In genomic region chr5:140644702-140645201, GRCm38 (mm10) we compare ENCODE assay signal across 9 mouse cellular contexts. TPM values are rescaled to one million over a fixed set of nuclear protein-coding genes. Genes with fewer than 3 reads are reported as not detected.
A peak's percentile ranks its signal among the peaks of the same experiment; 100 is the strongest.
DNase-seq lines count a peak whose midpoint lies in the region; ATAC-seq lines count a peak whose summit lies in the region.
"Had no signal": no experiment of that assay in that cellular context is flagged by ENCODE, and none has a peak within 500 bp of the region (broad histone marks: within the 10 kb centered on the region; RNA-seq: fewer than 3 reads in every experiment).

No protein-coding gene starts in this region.

- peak overlapping the region; percentile 69 for H3K27ac ChIP-seq in heart, embryonic 13.5 days (replicated peaks)
- H3K27ac ChIP-seq in neural tube, embryonic 13.5 days (replicated peaks), result peak overlapping the region; percentile 46
- H3K27ac ChIP-seq: limb, embryonic 13.5 days had no signal

- H3K36me3 ChIP-seq in heart, embryonic 13.5 days, result peaks cover 43% of the 10 kb centered on the region
- peaks cover 33% of the 10 kb centered on the region for H3K36me3 ChIP-seq in neural tube, embryonic 13.5 days

- peak; percentile 32 to 56 for DNase-seq in spleen, postnatal 36 days (ENCODE audit: low spot score in 2 of 2)
- DNase-seq in spleen, adult 18-20 months, result no peak
- DNase-seq in kidney, postnatal 4 days, result peak; percentile 50 to 68
- no peak for DNase-seq in urinary bladder, adult 2 months (ENCODE audit: low spot score)
- DNase-seq in frontal cortex, postnatal 25 days (ENCODE audit: low spot score in 2 of 2), result no peak
- no peak for DNase-seq in cerebellum, postnatal 14 days

- H3K9me3 ChIP-seq in heart, embryonic 13.5 days, result no peaks in the 10 kb centered on the region
- no peaks in the 10 kb centered on the region for H3K9me3 ChIP-seq in neural tube, embryonic 13.5 days
- H3K9me3 ChIP-seq: limb, embryonic 13.5 days had no signal

- peaks cover 89% of the 10 kb centered on the region for H3K4me1 ChIP-seq in heart, embryonic 13.5 days
- H3K4me1 ChIP-seq in neural tube, embryonic 13.5 days (replicated peaks), result peaks cover 87% of the 10 kb centered on the region

- 52% methylated on average over 15 of the region's 15 CpGs for WGBS in heart, embryonic 13.5 days
- WGBS in neural tube, embryonic 13.5 days, result 68% methylated on average over 15 of the region's 15 CpGs

- no peak overlapping the region; the same call in 1 of the 2 replicates for H3K9ac ChIP-seq in heart, embryonic 13.5 days
- peak overlapping the region; percentile 100 for H3K9ac ChIP-seq in neural tube, embryonic 13.5 days
- H3K9ac ChIP-seq: limb, embryonic 13.5 days had no signal

- H3K27me3 ChIP-seq in heart, embryonic 13.5 days (replicated peaks), result no peaks in the 10 kb centered on the region
- no peaks in the 10 kb centered on the region for H3K27me3 ChIP-seq in neural tube, embryonic 13.5 days
- H3K27me3 ChIP-seq: limb, embryonic 13.5 days had no signal

- ATAC-seq in heart, embryonic 13.5 days (ENCODE audit: extremely low read depth, insufficient number of reproducible peaks, low FRiP score, low TSS enrichment), result no peak
- no peak for ATAC-seq in neural tube, embryonic 13.5 days (ENCODE audit: low read depth)

- H3K4me2 ChIP-seq in heart, embryonic 13.5 days, result peak overlapping the region; percentile 87
- peak overlapping the region; percentile 100 for H3K4me2 ChIP-seq in neural tube, embryonic 13.5 days
- H3K4me2 ChIP-seq: limb, embryonic 13.5 days had no signal

- peak overlapping the region; percentile 5; the same call in 1 of the 2 replicates for H3K4me3 ChIP-seq in heart, embryonic 13.5 days
- peak overlapping the region; percentile 99 for H3K4me3 ChIP-seq in neural tube, embryonic 13.5 days
- H3K4me3 ChIP-seq: limb, embryonic 13.5 days had no signal

RNA-seq across cellular contexts. Expression of gene Ttyh3, which starts 4.1 kb away (rescaled TPM):
- 25.0 and 25.4 TPM in 2 replicates for polyA plus RNA-seq in heart, embryonic 13.5 days (2015; fragmentation: Nextera tagmentation; extraction: Ambion mirVana)
- 68.5 and 72.3 TPM in 2 replicates for polyA plus RNA-seq in neural tube, embryonic 13.5 days (2015; fragmentation: Nextera tagmentation; extraction: Ambion mirVana)
- polyA plus RNA-seq in urinary bladder, adult 2 months (2012; rRNA removed), result 11.7 and 24.4 TPM in 2 replicates

RNA-seq across cellular contexts. Expression of gene Lfng, which starts 37.6 kb away (rescaled TPM):
- polyA plus RNA-seq in heart, embryonic 13.5 days (2015; fragmentation: Nextera tagmentation; extraction: Ambion mirVana), result 3.3 and 3.5 TPM in 2 replicates
- 17.6 and 20.6 TPM in 2 replicates for polyA plus RNA-seq in neural tube, embryonic 13.5 days (2015; fragmentation: Nextera tagmentation; extraction: Ambion mirVana)
- 20.6 and 23.6 TPM in 2 replicates for polyA plus RNA-seq in urinary bladder, adult 2 months (2012; rRNA removed)

RNA-seq across cellular contexts. Expression of gene Iqce, which starts 57.4 kb away (rescaled TPM):
- 8.0 and 10.3 TPM in 2 replicates for polyA plus RNA-seq in heart, embryonic 13.5 days (2015; fragmentation: Nextera tagmentation; extraction: Ambion mirVana)
- polyA plus RNA-seq in neural tube, embryonic 13.5 days (2015; fragmentation: Nextera tagmentation; extraction: Ambion mirVana), result 22.9 and 24.1 TPM in 2 replicates
- 21.0 and 24.3 TPM in 2 replicates for polyA plus RNA-seq in urinary bladder, adult 2 months (2012; rRNA removed)

Comparison
In these comparisons a context has a peak if more than half of its experiments do, and no peak if none do; other contexts are left out.
1. DNase-seq: peak in spleen, postnatal 36 days (2 of 2) and kidney, postnatal 4 days (2 of 2); none in spleen, adult 18-20 months (0 of 2), urinary bladder, adult 2 months (single experiment), frontal cortex, postnatal 25 days (0 of 2) and cerebellum, postnatal 14 days (0 of 2).